Mouse (Mus musculus): ENCODE results near the gene Nhej1. TPM values are rescaled to one million over a fixed set of nuclear protein-coding genes. Genes with fewer than 3 reads are reported as not detected.

Nhej1 gene
- polyA plus RNA-seq, 1 experiment from 2014 or later, result 11.1 TPM

DNA sequence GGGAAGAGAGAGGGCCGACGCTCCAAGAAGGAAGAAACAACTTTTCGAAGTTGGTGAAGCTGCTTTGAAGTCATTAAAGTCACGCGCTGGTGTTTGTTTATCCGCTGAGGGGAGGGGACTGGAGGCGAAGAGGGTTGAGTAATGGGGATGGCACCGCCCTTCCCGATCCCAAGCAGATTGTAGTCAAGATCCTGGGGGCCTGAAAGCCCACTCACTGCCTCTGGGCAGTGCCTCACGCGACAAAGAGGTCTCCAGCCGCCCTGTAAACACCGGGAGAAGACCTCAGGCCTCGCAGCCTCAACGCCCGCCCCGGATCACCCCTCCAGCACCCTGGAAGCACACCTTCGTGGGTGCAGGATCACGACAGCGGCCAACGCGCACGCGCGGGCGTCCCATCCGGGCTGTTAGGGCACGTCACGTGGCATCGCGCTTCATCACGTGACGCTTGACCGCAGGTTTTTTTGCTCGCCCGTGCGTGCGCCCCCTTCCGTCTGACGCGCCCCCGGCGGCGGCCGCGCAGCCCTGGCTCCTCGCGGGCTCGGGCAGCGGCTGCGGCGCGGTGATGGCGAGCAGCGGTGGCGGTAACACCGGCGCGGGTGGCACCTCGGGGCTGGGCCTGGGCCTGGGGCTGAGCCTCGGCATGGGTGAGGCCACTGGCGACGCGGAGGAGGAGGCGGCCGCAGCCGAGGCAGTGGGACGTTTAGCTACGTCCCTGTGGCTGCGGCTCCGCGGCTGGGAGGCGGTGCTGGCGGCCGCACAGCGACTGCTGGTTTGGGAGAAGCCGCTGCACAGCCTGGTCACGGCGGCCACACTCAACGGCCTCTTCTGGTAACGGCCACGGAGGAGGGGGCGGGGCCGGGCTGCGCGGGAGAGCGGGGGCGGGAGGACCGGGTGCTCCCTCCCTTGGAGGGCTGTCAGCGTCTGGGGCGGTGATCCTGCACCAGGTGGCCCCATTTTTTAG is 17.6 kb upstream of the Nhej1 start, which contains the start of the genes Cnppd1 and Retreg2:
Gene Cnppd1, minus strand, starts transcription at position 411 of the 961 bp plus-strand sequence.
Gene Retreg2, plus strand, starts transcription at position 478 of the 961 bp plus-strand sequence.
- under 1% methylated on average over 91 of the region's 91 CpGs for WGBS

DNA sequence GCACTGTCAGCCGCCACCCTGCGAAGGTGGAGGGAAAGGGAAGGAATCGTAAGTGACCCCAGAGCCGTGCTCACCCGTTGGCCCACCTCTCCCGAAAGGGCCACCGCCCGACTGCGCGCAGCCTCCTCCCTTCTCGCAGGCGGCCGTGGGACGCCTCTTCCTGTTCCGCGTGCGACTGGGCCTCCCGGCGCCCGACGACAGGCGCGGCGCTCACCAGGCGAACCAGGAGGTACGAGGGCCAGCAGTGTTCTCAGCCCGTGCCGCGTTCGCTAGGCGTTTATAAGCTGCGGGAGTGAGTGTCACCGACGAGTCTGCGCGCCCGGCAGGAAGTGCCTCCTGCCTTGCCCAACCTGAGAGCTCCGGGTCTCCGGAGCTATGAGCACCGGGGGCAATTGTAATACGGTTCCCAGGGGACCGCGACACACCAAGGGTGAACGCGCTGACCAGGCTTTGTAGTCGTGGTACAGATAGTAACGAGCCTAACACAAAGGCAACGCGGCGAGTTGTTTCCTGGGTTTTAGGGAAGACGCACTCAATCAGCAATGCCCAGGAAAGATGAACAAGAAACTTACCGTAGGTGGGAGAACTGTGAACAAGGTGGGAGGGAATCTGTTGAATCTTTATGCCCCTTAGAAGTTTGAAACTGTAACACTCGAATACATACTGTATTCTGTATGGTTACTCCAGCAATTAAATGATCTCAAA is 16.6 kb upstream of the Nhej1 start:
- Histone ChIP-seq H3K36me3 (replicated peaks) (peaks cover 60% of the 10 kb centered on the region), H3K27me3 (replicated peaks; ENCODE audit: low read depth, poor library complexity, severe bottlenecking) (no peaks in the 10 kb centered on the region), H3K4me1 (peaks cover 33% of the 10 kb centered on the region), H3K9me3 (no peaks in the 10 kb centered on the region), H3K4me3 (peak overlapping the region; percentile 89), H3K27ac (replicated peaks) (peak overlapping the region; percentile 96)
- peak; percentile 58 for DNase-seq (ENCODE audit: low spot score)
- WGBS, result under 1% methylated on average over 53 of the region's 53 CpGs

More for the DNA sequence above, 17.6 kb upstream of the Nhej1 start, which contains the start of the genes Cnppd1 and Retreg2:
- peaks cover 33% of the 10 kb centered on the region for H3K4me1 ChIP-seq
- peaks cover 60% of the 10 kb centered on the region for H3K36me3 ChIP-seq (replicated peaks)
- peak within 1 kb of the TSS; percentile 96 for H3K27ac ChIP-seq (replicated peaks)
- H3K4me3 ChIP-seq, result peak within 1 kb of the TSS; percentile 89
- H3K27me3 ChIP-seq (replicated peaks; ENCODE audit: low read depth, poor library complexity, severe bottlenecking), result no peaks in the 10 kb centered on the region
- no peaks in the 10 kb centered on the region for H3K9me3 ChIP-seq
- DNase-seq (ENCODE audit: low spot score), result peak; percentile 97

DNA sequence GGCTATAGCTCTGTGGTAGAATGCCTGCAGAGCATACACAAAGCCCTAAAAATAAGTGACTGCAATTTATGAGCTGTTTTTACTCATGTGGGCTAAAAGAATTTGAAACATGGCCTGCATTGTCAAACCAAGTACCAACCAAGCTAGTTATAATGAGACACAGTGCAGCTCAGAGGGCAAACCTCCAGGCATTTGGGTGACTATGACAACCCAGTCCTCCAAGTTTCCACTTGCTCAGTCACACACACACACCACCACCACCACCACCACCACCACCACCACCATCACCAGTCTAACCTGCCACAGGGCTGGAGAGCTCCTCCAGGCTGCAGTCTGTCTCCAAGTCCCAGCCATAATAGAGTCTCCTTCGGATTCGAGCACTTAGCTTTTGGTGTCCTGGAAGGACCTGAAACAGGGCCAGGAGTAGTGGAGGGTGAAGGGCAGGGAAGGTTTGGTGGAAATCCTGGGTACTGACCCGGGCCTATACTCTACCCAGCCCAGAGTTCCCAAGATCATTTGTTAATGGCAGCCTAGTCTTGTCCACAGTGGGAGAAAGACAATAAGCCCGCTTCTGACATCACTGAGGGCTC is 15.7 kb upstream of the Nhej1 start:
- H3K27ac ChIP-seq (replicated peaks), result peak overlapping the region; percentile 96
- 67% methylated on average over 4 of the region's 4 CpGs for WGBS
- peak overlapping the region; percentile 89 for H3K4me3 ChIP-seq
- no peaks in the 10 kb centered on the region for H3K9me3 ChIP-seq
- no peaks in the 10 kb centered on the region for H3K27me3 ChIP-seq (replicated peaks; ENCODE audit: low read depth, poor library complexity, severe bottlenecking)
- peaks cover 33% of the 10 kb centered on the region for H3K4me1 ChIP-seq
- no peak for DNase-seq (ENCODE audit: low spot score)
- H3K36me3 ChIP-seq (replicated peaks), result peaks cover 60% of the 10 kb centered on the region

DNA sequence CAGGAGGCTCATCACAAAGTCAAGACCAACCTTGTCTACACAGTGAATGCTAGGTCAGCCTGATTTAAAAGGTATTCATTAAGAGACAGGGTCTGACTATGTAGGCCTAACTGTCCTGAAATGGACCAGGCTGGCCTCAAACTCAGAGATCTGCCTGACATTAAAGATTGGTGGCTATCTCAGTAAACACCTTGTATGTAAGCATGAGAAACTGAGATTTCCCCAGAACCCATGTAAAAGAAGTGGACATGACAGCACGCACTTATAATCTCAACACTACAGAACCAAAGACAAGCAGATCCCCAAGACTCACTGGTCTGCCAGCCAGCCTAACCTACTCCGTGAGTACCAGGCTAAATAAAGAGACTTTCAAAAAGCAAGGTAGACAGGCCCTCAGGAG is 13.4 kb upstream of the Nhej1 start:
- H3K36me3 ChIP-seq (replicated peaks), result peaks cover 51% of the 10 kb centered on the region
- no peaks in the 10 kb centered on the region for H3K27me3 ChIP-seq (replicated peaks; ENCODE audit: low read depth, poor library complexity, severe bottlenecking)
- no peaks in the 10 kb centered on the region for H3K9me3 ChIP-seq
- H3K4me1 ChIP-seq, result peaks cover 21% of the 10 kb centered on the region
- WGBS, result 92% methylated on average over 2 of the region's 2 CpGs
- no peak overlapping the region for H3K27ac ChIP-seq (replicated peaks)
- DNase-seq (ENCODE audit: low spot score), result no peak
- H3K4me3 ChIP-seq, result no peak overlapping the region

DNA sequence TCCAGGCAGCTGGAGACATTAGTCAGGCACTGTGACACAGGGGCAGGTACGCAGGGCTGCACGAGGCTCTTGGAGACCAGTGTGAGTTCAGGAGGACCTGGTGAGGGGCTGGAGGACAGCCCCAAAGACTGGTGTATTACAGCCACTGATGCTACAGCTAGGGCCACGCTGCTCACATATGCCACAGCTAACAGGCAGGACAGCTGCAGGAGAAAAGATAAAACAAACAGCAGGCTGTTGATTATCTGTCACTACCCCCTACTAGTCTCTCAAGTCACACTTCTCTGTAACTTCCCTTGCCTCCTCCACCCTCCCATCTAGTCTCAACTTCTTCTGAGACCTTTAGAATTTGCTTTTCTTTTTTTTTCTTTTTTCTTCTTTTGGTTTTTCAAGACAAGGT is 11.7 kb upstream of the Nhej1 start:
- H3K27ac ChIP-seq (replicated peaks), result no peak overlapping the region
- no peaks in the 10 kb centered on the region for H3K27me3 ChIP-seq (replicated peaks; ENCODE audit: low read depth, poor library complexity, severe bottlenecking)
- no peak for DNase-seq (ENCODE audit: low spot score)
- H3K9me3 ChIP-seq, result no peaks in the 10 kb centered on the region
- no peak overlapping the region for H3K4me3 ChIP-seq
- H3K4me1 ChIP-seq, result peaks cover 13% of the 10 kb centered on the region
- 69% methylated on average over 3 of the region's 3 CpGs for WGBS
- peaks cover 51% of the 10 kb centered on the region for H3K36me3 ChIP-seq (replicated peaks)

DNA sequence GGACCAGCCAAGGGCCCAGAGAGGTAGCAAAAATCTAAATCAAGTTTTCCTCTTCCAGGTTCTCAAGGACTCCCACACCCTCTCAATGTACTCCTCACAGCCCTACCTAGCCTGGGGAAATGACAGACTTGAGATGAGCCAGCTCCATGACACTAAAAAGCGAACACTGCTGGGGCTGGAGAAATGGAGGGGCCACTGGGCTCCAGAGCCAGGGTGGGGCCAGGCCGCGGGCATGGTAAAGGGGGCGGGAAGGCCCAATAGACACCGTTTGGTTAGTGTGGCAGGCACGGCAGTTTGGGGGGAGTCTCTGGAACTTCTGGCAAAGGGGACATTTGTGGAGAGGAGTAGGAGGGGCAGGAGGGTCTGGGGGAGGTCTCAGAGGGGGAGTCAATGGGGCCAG is 11.3 kb upstream of the Nhej1 start:
- no peak for DNase-seq (ENCODE audit: low spot score)
- Histone ChIP-seq H3K9me3 (no peaks in the 10 kb centered on the region), H3K27ac (replicated peaks) (no peak overlapping the region; the same call in 1 of the 2 replicates), H3K36me3 (replicated peaks) (peaks cover 51% of the 10 kb centered on the region), H3K4me1 (peaks cover 9% of the 10 kb centered on the region), H3K4me3 (no peak overlapping the region), H3K27me3 (replicated peaks; ENCODE audit: low read depth, poor library complexity, severe bottlenecking) (no peaks in the 10 kb centered on the region)
- 76% methylated on average over 6 of the region's 6 CpGs for WGBS

DNA sequence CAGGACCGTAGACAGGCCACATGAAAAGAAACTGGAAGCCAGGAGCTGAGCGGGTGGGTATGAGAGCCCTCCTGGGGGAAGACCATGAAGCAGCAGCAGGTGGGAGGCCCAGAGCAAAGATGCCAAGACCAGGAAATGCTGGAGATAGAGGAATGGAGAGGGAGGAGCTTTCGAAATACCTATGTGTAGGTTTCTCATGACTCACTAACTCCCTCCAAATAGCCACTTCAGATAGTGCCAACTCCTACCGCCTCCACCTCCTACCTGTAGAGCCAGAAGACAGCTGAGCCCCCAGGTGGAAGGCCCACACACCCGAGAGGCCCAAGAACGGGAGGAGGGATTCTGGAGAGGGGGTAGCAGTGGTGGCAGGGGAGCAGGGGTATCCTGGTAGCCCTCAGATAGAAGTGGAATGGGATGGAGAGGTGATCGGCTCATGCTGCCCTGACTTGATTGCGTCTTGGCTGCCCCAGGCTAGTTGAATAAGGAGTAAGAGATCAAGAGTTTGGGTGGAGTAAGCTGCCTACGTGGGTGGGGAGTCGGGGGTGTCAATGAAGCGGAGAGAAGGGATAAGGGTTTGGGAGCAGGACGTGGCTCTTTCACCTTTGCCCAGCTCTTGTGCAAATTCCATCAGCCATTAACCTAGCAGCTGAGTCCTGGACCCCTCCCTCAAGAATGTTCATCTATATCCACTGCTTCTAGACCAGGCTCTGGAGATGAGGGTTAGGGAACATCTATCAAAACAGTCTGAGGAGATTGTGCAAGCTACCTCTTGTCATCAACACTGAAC is 8.6 kb upstream of the Nhej1 start, which contains the start of gene Slc23a3:
Gene Slc23a3, minus strand, starts transcription at position 470 of the 787 bp plus-strand sequence.
- Histone ChIP-seq H3K27ac (replicated peaks) (no peak within 1 kb of the TSS), H3K27me3 (replicated peaks; ENCODE audit: low read depth, poor library complexity, severe bottlenecking) (no peaks in the 10 kb centered on the region), H3K4me1 (no peaks in the 10 kb centered on the region), H3K36me3 (replicated peaks) (peaks cover 37% of the 10 kb centered on the region), H3K9me3 (no peaks in the 10 kb centered on the region), H3K4me3 (no peak within 1 kb of the TSS)
- no peak for DNase-seq (ENCODE audit: low spot score)
- 68% methylated on average over 12 of the region's 12 CpGs for WGBS

DNA sequence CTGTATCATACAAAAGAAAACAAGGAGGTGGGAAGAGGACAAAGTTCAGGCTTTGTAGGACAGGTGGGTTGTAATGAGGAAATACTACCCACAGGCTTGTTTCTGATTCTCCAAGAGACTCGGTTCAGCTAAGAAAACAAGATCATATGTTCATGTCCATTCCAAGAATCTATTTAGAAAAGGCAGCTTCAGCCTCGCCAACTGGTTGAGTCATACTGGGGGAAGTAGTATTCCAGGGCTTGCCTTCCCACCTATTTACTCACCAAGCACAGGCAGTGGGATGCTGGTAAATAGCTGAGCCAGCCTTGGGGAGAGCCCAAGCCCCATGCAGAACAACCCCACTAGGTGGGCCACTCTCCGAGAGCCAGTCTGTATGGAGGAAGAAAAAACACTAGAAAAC is 3.6 kb upstream of the Nhej1 start:
- no peaks in the 10 kb centered on the region for H3K27me3 ChIP-seq (replicated peaks; ENCODE audit: low read depth, poor library complexity, severe bottlenecking)
- no peak overlapping the region for H3K4me3 ChIP-seq
- H3K4me1 ChIP-seq, result peaks cover 12% of the 10 kb centered on the region
- no peaks in the 10 kb centered on the region for H3K36me3 ChIP-seq (replicated peaks)
- 79% methylated on average over 3 of the region's 3 CpGs for WGBS
- no peak overlapping the region for H3K27ac ChIP-seq (replicated peaks)
- no peaks in the 10 kb centered on the region for H3K9me3 ChIP-seq
- DNase-seq (ENCODE audit: low spot score), result no peak

DNA sequence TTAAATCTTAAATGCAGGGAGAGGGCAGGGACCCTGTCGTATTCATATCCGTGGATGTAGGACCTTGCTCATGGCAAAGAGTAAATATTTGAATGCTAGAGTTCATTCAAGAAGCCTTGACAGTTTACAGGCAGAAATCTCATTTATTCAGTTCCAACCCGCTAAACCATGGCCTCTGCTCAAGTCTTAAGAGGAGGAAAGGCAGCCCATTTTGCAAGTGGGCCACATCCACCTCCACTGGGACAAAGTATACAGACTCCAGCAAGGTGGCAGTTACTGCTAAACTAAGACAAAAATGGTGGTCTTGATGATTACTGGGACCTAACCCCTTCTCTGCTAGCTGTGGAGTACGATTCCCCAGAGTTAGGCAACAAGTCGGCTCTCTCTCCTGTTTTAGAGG is 418 bp upstream of the Nhej1 start:
- peak overlapping the region; percentile 96 for H3K27ac ChIP-seq (replicated peaks)
- H3K4me3 ChIP-seq, result peak overlapping the region; percentile 72
- H3K4me1 ChIP-seq, result peaks cover 12% of the 10 kb centered on the region
- H3K36me3 ChIP-seq (replicated peaks), result no peaks in the 10 kb centered on the region
- H3K27me3 ChIP-seq (replicated peaks; ENCODE audit: low read depth, poor library complexity, severe bottlenecking), result no peaks in the 10 kb centered on the region
- no peak for DNase-seq (ENCODE audit: low spot score)
- H3K9me3 ChIP-seq, result no peaks in the 10 kb centered on the region
- 35% methylated on average over 5 of the region's 5 CpGs for WGBS

DNA sequence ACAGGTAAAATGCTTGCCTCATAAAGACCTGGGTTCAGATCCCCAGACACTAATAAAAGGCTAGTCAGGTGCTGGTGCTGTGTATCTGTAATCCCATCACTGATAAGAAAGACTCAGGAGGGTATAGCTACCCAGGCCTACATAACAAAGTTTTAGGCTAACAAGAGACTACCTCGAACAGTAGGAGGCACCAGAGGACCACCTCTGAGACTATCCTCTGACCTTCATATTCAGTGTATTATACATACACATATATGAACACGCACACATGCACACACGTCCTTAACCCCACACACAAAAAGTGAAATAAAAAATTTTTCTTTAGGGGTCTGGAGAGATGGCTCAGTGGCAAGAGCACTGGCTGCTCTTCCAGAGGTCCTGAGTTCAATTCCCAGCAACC is 2.8 kb downstream of the Nhej1 start:
- DNase-seq (ENCODE audit: low spot score), result no peak
- H3K4me3 ChIP-seq, result no peak overlapping the region
- no peak overlapping the region for H3K27ac ChIP-seq (replicated peaks)

DNA sequence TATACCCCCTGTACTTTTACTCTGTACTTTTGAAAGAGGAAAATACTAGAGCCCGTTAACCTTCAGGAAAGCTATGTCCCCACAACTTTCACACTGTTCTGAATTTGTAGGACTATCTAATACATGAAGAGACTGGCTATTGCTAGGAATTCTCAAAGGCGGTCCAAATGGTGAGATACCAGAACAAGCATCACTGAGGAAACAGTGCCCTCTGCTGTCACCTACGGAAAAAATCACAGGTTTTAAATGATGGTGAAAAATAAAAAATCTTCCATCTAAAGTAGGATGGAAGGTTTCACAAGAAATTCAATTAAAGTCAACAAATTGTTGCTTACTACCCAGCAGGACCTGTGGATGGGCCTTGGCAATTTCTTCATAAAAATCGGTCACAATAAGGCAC is 72.9 kb downstream of the Nhej1 start:
- H3K36me3 ChIP-seq (replicated peaks), result no peaks in the 10 kb centered on the region
- no peaks in the 10 kb centered on the region for H3K9me3 ChIP-seq
- H3K4me1 ChIP-seq, result no peaks in the 10 kb centered on the region
- DNase-seq (ENCODE audit: low spot score), result no peak
- WGBS, result 37% methylated on average over 4 of the region's 4 CpGs
- H3K27ac ChIP-seq (replicated peaks), result no peak overlapping the region
- no peak overlapping the region for H3K4me3 ChIP-seq
- H3K27me3 ChIP-seq (replicated peaks; ENCODE audit: low read depth, poor library complexity, severe bottlenecking), result no peaks in the 10 kb centered on the region

More for the DNA sequence above, 2.8 kb downstream of the Nhej1 start:
- H3K27me3 ChIP-seq (replicated peaks; ENCODE audit: low read depth, poor library complexity, severe bottlenecking), result no peaks in the 10 kb centered on the region
- 86% methylated on average over 3 of the region's 3 CpGs for WGBS
- no peaks in the 10 kb centered on the region for H3K36me3 ChIP-seq (replicated peaks)
- H3K9me3 ChIP-seq, result no peaks in the 10 kb centered on the region
- peaks cover 12% of the 10 kb centered on the region for H3K4me1 ChIP-seq

DNA sequence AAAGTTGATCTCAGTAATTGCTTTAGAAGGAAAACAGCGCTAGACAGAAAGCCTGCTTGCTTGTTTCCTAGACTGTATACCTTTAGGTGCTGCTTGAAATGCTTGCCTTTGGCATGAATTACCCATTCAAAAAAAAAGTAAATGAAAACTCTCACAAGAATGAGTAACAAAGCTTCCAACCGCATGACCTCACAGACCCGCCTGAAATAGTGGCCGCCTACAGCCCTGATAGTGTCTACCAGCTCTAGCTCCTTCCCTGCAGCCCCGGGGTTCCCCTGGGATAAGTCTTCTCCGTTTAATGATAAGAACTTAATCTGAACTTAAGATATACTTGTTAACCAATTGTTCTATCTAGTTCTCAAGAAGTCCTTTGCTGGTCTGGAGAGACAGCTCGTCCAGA is 73.6 kb downstream of the Nhej1 start:
- WGBS, result 79% methylated on average over 7 of the region's 7 CpGs
- H3K36me3 ChIP-seq (replicated peaks), result no peaks in the 10 kb centered on the region

More for the DNA sequence above, 73.6 kb downstream of the Nhej1 start:
- no peaks in the 10 kb centered on the region for H3K27me3 ChIP-seq (replicated peaks; ENCODE audit: low read depth, poor library complexity, severe bottlenecking)
- H3K4me3 ChIP-seq, result no peak overlapping the region
- no peak for DNase-seq (ENCODE audit: low spot score)
- no peaks in the 10 kb centered on the region for H3K4me1 ChIP-seq
- H3K9me3 ChIP-seq, result no peaks in the 10 kb centered on the region
- no peak overlapping the region for H3K27ac ChIP-seq (replicated peaks)
